Mouse (Mus musculus) cerebellum, adult 18-20 months (tissue): ENCODE measurements around the gene Nemf.
"Not testable (repeated sequence)": the region's sequence is repeated elsewhere in the genome, so short reads cannot be mapped to it uniquely, and the experiment has no call there.

Source experiments
- DNase-seq, 2 experiments: peaks; one replicate each; pipeline ENCODE4 v3.0.0; 2021

The Nemf gene

GRCm38 (mm10) chr12:69356546-69357299 is at the start of gene Nemf:
Gene Nemf (minus strand): TSS chr12:69357165.
- peak; percentile 86 to 92 for DNase-seq

- DNase-seq: no peak
These were observed 45.7 kb upstream of the Nemf start for GRCm38 (mm10) chr12:69402594-69403167.

- DNase-seq: no peak
These were observed 45.1 kb upstream of the Nemf start for GRCm38 (mm10) chr12:69402100-69402499.

GRCm38 (mm10) chr12:69400871-69401286 is 43.9 kb upstream of the Nemf start:
- no peak for DNase-seq

- DNase-seq: no peak
These were observed 43.4 kb upstream of the Nemf start for GRCm38 (mm10) chr12:69400367-69400766.

GRCm38 (mm10) chr12:69394456-69394855 is 37.5 kb upstream of the Nemf start:
- DNase-seq: peak; percentile 91 to 92

GRCm38 (mm10) chr12:69393076-69393475 is 36.1 kb upstream of the Nemf start:
- no peak for DNase-seq

- no peak for DNase-seq
These were observed 33.2 kb upstream of the Nemf start for GRCm38 (mm10) chr12:69390000-69390698.

GRCm38 (mm10) chr12:69389273-69389938 is 32.4 kb upstream of the Nemf start:
- no peak for DNase-seq

GRCm38 (mm10) chr12:69388321-69388869 is 31.4 kb upstream of the Nemf start:
- DNase-seq: no peak

GRCm38 (mm10) chr12:69386281-69386732 is 29.3 kb upstream of the Nemf start:
- not testable (repeated sequence) for DNase-seq

GRCm38 (mm10) chr12:69385542-69386280 is 28.7 kb upstream of the Nemf start:
- DNase-seq: no peak

- DNase-seq: no peak
These were observed 27.6 kb upstream of the Nemf start for GRCm38 (mm10) chr12:69384606-69385005.

- DNase-seq: no peak
These were observed 25.9 kb upstream of the Nemf start for GRCm38 (mm10) chr12:69382880-69383279.

- DNase-seq: no peak
These were observed 21.8 kb upstream of the Nemf start for GRCm38 (mm10) chr12:69378558-69379454.

GRCm38 (mm10) chr12:69377636-69378035 is 20.7 kb upstream of the Nemf start:
- DNase-seq: not testable (repeated sequence)

GRCm38 (mm10) chr12:69377188-69377587 is 20.2 kb upstream of the Nemf start:
- DNase-seq: no peak

- no peak for DNase-seq
These were observed 19.2 kb upstream of the Nemf start for GRCm38 (mm10) chr12:69376132-69376531.

GRCm38 (mm10) chr12:69373850-69374766 is 17.1 kb upstream of the Nemf start:
- DNase-seq: no peak
